Mouse (Mus musculus) c-Kit-positive CD71-negative TER-119-negative erythroid progenitor cells, embryonic 14.5 days (primary cell): Measurements from ENCODE around the gene Gm21905.

Experiments used
- DNase-seq: peaks from one replicate; pipeline ENCODE4 v3.0.0-alpha.2; 2013; ENCODE audit warnings: low read depth

Gene Gm21905

GRCm38 (mm10) chr5:67946321-67946720 is at the start of gene Gm21905:
Gene Gm21905 (minus strand): TSS chr5:67946421.
- DNase-seq: no peak

- no peak for DNase-seq
These were observed 44.2 kb upstream of the Gm21905 start for GRCm38 (mm10) chr5:67990426-67990825.

GRCm38 (mm10) chr5:67981946-67982526 is 35.8 kb upstream of the Gm21905 start:
- no peak for DNase-seq

- DNase-seq: no peak
These were observed 23.3 kb upstream of the Gm21905 start for GRCm38 (mm10) chr5:67969536-67969935.

GRCm38 (mm10) chr5:67961708-67962629 is 15.7 kb upstream of the Gm21905 start:
- no peak for DNase-seq

GRCm38 (mm10) chr5:67955486-67955885 is 9.3 kb upstream of the Gm21905 start:
- DNase-seq: no peak

GRCm38 (mm10) chr5:67954097-67954496 is 7.9 kb upstream of the Gm21905 start:
- no peak for DNase-seq

GRCm38 (mm10) chr5:67948074-67948473 is 1.9 kb upstream of the Gm21905 start:
- DNase-seq: no peak

GRCm38 (mm10) chr5:67947006-67947405 is 785 bp upstream of the Gm21905 start:
- no peak for DNase-seq

GRCm38 (mm10) chr5:67944074-67944785 is 2.0 kb downstream of the Gm21905 start:
- no peak for DNase-seq

- DNase-seq: no peak
These were observed 3.0 kb downstream of the Gm21905 start for GRCm38 (mm10) chr5:67943199-67943598.

GRCm38 (mm10) chr5:67941369-67941768 is 4.9 kb downstream of the Gm21905 start, which contains the start of gene Gm5108:
Gene Gm5108 (plus strand): TSS chr5:67941669.
- no peak for DNase-seq

- peak; percentile 5 for DNase-seq
These were observed 14.6 kb downstream of the Gm21905 start for GRCm38 (mm10) chr5:67931623-67932022.

GRCm38 (mm10) chr5:67930584-67930983 is 15.6 kb downstream of the Gm21905 start:
- DNase-seq: no peak

GRCm38 (mm10) chr5:67904555-67904954 is 41.7 kb downstream of the Gm21905 start:
- DNase-seq: no peak

- DNase-seq: no peak
These were observed 47.3 kb downstream of the Gm21905 start for GRCm38 (mm10) chr5:67898921-67899320.

GRCm38 (mm10) chr5:67884422-67885210 is 61.6 kb downstream of the Gm21905 start:
- DNase-seq: no peak

GRCm38 (mm10) chr5:67883564-67884171 is 62.6 kb downstream of the Gm21905 start:
- no peak for DNase-seq
